Mouse (Mus musculus) cerebellum, adult 9-11 months (tissue): ENCODE data around the gene Itgb1.

ENCODE experiments used
- DNase-seq: peaks from one replicate; pipeline ENCODE4 v3.0.0; 2022

Gene Itgb1

DNA sequence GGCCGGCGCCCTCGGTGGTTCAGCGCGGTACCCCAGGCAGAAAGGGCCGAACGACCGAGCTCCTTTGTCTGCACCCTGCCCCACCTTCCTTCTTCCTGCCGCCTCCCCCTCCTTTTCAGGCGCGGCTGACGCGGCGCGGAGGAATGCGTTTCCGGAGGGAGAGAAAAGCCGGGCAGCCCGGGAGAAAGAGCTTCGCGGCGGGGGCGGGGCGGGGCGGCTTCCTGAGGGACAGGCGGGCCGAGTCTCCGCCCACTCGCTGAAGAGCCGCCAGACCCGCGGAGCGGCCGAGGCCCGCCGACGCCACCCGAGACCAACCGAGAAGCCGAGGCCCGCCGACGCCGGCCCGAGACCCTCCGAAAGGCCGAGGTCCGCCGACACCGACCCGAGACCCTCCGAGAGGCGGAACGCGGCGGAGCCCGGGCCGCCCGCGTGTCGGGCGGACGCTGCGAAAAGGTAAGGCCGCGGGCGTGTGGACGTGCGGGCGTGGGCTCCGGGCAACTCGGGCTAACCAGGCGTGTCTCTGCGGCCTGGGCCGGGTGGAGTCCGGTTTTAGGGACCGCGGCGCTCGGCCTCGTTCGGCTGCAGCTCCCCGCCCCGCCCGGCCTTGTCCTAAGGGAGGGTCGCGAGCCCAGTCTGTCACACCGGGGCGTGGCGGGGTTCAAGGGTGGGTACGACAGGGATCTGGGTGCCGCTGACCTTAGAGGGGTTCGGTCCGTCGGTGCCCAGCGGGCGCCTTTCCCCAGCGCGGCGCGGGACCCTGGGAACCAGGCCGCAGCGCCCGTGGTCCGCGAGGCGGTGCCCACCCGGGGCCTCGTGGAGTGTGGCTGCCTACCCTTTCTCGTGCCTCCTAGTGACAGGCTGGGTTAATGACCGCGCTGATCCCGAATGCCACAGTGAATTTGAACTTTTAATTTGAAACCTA is at the start of gene Itgb1:
TSS of gene Itgb1 (plus strand) at position 148 of the 922 bp plus-strand sequence.
- DNase-seq = peak; percentile 94

DNA sequence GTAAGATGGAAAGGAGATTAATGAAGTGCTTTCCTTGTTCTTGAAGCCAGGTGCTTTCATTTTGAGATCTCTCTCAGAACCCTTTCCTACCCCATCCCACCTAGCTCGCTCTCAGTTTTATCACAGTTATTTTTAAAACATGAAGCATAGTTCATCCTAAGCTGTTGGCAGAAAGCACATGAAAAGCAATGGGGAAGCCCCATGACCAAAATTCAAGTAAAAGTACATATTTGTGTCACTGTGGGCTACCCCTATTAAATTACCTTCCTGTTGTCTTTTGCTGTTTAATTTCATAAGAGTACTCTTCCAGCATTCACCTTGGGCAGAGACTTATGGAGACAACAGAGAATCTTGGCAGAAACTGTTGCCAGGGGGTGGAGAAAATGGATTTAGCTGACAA is 42.4 kb upstream of the Itgb1 start:
- no peak for DNase-seq

DNA sequence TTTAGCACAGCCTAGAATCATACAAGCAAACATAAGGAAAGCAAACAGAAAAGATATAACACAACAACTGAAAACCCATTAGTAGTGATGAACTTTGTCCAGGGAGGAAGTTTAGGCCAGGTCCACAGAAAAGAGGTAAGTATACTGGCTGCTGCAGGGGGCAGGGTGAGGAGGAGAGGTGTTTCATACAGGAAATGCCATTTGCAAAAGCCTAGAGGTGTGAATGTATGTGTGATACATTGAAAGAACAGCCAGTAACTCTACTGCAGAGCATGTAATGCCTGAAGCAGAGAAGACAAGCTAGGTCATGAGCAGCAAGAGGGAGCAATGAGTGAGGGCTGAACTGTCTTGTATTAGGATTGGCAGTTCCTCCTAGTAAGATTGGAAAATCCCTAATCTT is 40.0 kb upstream of the Itgb1 start:
- no peak for DNase-seq

DNA sequence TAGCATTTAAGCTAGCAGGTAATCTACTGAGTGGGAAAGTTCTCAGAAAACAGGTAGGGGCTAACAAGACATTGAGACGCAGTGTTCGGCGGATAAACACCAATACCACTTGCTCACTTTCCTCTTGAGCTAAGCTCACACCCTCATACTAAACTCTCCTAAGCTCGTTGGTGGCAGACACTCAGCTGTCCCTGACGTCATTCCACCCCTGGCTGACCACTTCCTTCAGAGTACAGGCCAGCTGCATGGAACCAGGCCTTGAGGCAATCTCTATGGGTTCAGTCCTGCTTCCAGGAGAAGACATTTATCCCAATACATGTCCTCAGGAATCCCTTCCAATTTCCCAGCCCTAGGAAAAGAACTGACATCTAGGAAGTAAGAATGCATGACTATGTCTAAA is 39.0 kb upstream of the Itgb1 start:
- DNase-seq = no peak

DNA sequence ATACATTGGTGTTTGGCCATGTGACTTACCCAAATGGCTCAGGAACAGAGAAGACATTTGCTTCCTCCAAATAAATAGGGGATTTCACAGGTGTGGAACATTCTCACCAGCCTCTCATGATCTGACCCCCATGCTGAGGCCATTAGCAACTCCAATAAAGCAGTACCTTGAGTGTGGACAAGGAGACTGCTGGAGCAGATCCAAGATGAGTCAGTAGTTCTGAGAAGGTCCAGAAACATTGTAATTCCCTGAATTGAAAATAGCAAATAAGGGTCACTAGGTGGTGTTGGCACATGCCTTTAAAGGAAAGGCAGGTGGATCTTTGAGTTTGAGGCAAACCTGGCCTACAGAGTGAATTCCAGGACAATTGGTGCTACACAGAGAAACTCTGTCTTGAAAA is 37.4 kb upstream of the Itgb1 start:
- DNase-seq = no peak

- no peak for DNase-seq
Observed at GRCm38 (mm10) chr8:128650331-128650855, 35.1 kb upstream of the Itgb1 start.

DNA sequence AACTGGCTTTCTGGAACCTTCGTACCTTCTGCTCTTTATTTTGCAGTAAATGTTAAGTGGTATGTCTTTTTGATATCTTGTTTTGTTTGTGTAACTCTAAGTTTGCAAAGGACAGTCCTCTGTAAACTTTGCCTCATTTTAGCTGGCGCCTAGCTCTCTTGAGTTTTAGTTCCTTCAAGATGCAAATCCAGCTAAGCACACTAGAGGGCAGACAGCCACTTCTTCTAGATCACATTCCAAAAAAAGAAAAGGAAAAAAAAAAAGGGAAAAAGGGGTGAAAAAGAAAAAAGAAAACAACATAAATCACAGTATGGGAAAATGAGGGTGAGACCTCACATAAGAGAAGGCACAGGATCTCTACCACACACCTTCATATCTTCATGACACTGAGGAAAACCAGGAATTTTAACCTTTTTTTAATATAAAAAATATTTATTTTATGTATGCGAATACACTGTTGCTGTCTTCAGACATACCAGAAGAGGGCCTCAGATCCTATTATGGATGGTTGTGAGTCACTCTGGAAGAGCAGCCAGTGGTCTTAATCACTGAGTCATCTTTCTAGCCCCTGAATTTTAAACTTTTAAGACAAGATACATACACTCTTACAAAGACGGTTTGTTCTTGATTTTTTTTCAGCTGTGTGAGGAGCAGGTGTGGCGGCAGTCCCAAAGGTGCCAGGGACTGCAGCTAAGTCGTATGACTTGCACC is 32.9 kb upstream of the Itgb1 start:
- peak; percentile 21 for DNase-seq

DNA sequence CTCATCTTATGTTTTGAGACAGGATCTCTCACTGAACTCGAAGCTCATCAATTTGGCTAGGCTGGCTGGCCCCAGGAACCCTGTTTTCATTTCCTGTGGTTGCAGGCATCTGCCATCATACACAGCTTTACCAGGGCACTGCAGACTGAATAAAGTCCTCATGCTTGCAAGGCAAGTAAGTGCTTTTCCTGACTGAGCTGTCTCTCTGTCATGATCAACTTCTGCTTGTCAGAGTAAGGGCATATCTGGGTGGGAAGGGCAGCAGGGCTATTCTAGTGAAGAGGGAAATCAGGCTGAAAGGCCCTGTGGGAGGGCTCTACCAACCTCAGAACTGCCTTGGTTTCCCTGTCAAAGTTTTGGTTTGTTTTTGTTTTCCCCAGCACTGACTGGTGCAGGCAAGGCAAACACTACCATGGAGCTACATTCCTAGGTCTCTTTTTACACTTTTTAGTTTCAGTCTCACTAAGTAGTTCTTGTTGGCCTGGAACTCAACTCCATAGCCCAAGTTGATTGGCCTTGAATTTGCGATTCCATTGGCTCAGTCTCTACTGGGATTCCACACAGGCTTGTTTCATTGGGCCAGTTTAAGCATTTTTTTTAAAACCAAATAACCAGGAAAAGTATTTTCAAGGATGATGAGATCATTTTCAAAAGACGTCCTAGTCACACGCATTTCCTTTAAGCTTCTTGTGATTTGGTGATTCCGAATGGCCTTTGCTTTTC is 31.7 kb upstream of the Itgb1 start:
- DNase-seq = no peak

- peak; percentile 40 for DNase-seq
Observed at GRCm38 (mm10) chr8:128654365-128655099, 30.9 kb upstream of the Itgb1 start.

- DNase-seq = no peak
Observed at GRCm38 (mm10) chr8:128662144-128662543, 23.3 kb upstream of the Itgb1 start.

DNA sequence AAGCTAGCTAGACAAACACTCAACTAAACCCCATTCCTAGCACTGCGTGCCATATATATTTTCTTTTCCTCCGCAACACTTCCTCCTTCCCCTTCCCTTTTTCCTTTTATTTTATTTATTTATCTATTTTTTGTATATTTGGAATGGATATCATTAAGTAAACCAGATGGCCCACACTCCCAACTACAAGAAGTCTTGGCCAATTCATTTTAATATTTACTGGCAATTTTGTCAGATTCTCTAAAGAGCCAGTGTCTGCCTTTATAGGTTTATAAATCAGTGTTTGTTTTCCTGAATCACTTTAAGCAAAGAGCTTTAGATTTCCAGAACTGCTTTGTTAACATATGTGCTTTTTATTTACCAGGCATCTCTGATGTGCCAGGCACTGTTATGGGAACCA is 22.8 kb upstream of the Itgb1 start:
- no peak for DNase-seq

DNA sequence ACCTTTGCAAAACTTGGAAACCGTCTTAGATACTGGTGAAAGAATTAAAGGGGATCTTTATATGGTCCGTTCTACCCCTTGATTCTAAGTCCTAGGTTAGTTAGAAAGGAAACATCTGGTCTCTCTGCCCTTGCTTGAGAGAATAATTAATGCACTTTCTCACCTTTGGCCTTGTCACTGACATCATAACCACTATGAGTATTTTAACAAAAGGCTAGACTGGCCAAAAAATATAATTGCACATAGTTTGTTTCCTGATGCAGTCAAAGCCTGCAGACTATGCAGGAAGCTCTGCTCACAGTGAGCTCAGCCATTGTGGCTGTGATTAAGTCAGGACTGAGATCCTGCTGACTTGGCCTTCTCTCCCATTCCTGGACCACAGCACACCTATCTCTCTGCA is 22.3 kb upstream of the Itgb1 start:
- no peak for DNase-seq

DNA sequence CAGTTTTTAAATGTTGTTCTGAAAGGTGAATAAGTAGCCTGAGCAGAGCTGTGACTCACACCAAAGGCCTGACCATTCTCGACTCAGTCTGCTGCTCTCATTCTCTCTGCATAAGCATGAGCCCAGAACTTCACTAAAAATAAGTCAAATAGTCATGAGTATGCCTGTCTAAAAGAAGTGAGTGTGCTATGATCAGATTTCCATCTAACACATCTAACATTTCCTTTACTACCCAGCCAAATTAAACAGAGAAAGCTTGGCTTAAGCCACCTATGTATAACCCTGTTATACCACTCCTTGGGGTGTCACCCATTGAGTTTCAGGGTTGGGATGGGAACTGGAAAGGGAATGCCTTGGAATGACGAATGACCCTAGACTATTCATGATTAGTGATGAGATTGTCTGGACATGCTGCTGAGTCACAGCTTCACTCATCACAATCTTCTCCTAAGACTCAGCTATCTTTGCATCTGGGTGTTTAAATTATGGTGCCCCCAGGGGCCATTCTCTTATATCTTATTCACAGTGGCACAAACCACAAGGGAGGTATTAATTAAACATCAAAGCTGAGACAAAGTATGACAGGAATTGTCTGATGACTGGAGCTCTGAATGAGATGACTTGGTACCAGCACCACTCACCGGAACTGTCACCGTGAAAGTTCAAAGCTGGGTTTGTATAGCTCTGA is 18.7 kb upstream of the Itgb1 start:
- no peak for DNase-seq

GRCm38 (mm10) chr8:128671813-128672212 is 13.6 kb upstream of the Itgb1 start:
- DNase-seq = no peak

- DNase-seq = no peak
Observed at GRCm38 (mm10) chr8:128672441-128672840, 13.0 kb upstream of the Itgb1 start.

DNA sequence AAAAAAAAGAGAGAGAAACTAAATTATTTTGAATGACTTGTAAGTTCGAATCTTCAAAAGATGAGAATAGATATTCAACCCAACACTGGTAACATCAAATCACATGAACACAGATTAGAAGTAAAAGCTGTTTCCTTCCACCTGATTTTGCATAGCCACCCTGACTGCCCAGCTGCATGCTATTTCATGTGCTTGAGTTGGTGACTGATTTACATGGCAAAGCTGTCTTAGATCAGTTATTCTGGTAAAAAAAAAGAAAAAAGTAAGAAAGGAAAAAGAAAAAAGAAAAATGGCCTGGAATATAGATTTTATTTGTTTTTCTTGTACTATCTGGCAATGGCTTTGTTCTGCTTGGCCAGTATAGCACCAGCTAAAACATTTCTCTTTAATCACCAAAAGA is 12.5 kb upstream of the Itgb1 start:
- DNase-seq = no peak

DNA sequence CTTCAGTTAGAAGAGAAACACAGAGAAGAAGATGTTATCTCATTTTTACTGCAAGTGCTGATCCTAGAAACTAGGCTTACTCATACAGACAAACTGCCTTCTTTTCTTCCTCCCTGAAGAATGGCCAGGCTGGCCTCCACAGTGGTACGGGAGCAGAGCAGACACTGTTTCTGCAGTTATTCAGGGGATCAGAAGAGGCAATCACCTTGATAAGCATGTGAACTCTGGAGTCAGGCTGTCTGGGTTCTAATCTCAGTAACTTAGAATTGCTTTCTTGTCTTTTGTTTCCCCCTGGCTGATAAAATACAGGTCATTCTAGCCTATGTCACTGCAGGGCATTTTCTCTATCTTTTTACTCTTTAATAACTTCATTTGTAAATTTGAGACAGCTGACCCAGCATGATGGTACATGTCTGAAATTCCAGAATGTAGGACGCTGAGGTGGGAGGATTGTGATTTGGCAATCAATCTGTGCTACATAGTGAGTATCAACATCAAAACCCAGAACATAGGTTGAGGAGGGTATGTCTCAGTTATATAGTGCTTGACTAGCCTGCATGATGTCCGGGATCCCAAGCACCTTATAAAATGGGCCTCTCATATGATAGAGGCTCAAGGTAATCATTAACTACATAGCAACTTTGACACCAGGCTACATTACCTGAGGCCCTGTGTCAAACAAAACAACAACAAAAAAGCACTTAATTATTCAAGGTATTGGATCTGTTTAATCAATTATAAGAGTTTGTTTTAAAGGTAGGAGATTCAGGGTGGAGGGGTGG is 9.4 kb upstream of the Itgb1 start:
- no peak for DNase-seq

DNA sequence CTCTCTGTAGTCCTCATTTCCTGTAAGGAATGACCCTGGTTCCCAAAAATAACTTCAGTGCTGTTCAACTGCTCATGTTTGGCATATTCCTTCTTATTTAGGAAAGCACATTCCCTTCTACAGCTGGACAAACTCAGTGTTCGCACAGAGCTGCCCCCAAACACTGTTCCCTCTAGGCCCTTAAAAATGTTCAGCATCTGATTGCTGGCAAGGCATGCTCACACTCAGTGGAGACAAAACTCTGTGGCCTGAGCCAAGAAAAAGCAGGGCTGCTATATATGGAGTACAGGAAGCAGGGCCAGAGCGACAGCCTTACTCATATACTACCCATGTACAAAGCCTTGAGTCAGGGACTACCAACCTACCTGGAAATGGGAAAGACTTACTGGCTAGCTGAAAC is 5.5 kb upstream of the Itgb1 start:
- DNase-seq = no peak

DNA sequence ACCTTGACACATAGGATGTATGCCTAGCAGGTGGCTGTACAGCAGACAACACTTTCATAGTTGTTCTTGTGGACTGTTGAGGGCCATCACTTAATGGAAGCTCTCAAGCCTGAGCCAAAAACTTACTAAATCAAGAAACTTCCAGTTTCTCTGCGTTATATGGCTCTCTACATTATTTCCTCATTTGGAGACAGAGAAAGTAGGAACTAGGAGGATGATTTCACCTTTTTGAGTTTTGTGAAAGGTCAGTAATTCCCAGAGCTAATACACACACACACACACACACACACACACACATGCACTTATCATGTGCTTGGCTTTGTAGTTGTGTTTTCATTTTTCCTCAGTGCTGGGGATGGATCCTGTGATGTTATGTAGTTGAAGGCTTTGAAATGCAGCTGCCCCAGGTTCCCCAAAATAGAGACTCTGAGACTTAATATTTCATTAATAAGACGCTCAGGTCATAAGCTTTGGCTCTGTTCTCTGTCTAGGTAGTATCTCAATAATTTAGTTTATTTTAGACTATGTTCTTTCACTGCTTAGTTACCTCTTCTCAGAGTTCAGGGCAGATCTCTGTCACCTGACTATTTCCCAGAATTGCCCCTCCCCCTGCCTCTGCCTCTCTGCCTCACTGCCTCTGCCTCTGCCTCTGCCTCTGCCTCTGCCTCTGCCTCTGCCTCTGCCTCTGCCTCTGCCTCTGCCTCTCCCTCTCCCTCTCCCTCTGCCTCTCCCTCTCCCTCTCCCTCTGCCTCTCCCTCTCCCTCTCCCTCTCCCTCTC is 4.7 kb upstream of the Itgb1 start:
- DNase-seq = no peak

DNA sequence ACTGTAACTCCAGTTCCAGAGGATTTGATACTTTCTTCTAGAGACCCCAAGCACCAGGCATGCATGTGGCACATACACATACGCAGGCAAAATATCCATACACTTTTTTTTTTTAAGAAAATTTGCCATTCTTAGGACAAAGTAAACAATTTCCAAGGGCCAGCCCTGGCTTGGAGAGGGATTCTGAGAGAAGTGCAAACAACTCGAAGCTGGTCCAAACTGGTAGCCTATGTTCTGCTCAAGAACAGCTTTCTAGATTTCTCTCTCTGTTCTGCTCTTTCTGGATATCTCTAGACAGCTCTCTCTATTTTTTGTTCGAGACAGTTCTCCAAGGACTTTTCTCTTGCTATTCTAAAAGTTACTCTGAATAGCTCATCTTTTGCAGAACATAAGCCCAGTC is 3.5 kb upstream of the Itgb1 start:
- DNase-seq = no peak
